Mouse (Mus musculus) T-helper 17 cell (primary cell): ENCODE results near the gene Npepps.
"Not testable (repeated sequence)": the region's sequence is repeated elsewhere in the genome, so short reads cannot be mapped to it uniquely, and the experiment has no call there.

Source experiments
- in situ Hi-C, 2 experiments: fragments of 300-600 bp; cut with MboI, MseI; formaldehyde crosslinking; loops; 1 replicate in 1 of 2; 2 replicates in 1 of 2; pipeline ENCODE4 v1.15.1; 2025; ENCODE audit warnings: high pct_unique_total_duplicates in 2 of 2

Gene Npepps

DNA sequence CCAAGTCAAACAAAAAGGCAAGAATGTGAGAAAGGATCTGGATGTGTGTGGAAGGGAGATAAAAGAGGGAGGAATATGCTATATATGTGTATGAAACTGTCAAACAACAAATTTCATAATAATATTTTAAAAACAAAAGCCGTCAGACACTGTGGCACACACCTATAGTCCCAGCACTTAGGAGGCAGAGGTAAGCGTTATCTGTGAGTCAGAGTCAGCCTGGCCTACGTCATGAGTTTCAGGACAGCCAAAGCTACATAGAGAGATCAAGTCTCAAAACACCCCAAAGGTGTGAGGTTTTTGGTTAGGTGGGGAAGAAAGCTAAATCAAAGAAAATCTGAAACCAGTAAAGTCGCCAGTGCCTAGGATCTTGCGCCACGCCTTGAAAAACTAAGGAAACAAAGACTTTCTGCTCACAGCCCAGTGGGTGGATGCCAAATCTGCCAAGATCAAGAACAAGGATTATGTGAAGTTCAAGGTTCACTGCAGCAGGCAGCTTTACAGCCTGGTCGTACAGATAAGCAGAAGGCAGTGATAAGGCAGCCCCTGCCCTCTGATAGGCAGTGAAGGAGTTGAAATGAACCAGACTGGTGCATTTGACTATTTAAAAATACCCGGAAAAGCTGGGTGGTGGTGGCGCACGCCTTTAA is 33.8 kb downstream of the Npepps start:
- in situ Hi-C loops, result no loop called here

DNA sequence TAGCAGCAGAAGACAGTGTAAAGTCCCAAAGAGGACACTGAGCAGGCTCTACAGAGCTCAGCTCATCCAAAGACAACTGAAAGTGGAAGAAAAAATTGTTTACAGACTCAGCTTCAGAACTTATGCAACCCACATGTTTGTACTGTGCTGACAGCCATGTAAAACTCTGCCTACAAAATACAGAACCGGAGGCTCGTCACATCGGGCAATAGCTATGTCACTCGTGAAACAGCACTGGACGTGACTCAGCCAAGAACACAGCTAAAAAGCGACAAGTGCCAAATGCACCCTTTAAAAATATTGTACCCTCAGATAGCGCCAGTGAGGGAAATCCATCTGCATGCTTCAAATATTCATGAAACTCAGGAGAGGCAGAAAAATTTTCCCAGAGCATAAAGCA is 39.1 kb downstream of the Npepps start:
- in situ Hi-C loops, result no loop called here

GRCm38 (mm10) chr11:97237976-97238375 is 42.5 kb downstream of the Npepps start:
- in situ Hi-C loops, result loop anchor here in 1 of 2 experiments (10.0 kb wide), 1 partner anchor 1657 kb away; no protein-coding TSS in a partner anchor

- in situ Hi-C loops, result loop anchor here in 1 of 2 experiments (10.0 kb wide), 1 partner anchor 1662 kb away; no protein-coding TSS in a partner anchor
Measured at GRCm38 (mm10) chr11:97232436-97232835, 48.0 kb downstream of the Npepps start.

DNA sequence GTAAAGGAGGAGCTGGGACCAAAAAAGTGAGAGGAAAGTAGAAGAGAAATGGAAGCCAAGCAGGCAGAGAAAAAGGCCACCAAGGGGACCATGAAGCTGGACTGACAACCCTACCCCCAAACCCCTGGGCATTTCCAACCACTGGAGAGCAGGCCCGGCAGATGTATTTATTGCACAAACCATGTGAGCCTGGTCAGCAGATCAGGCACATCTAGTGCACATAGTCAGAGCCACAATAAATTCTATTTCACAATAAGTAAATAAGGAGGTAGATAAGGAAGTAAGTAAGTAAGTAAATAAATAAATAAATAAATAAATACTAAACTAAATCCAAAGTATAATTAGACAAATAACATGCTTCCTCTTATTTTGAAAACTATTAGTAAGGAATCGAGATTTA is 51.0 kb downstream of the Npepps start:
- in situ Hi-C loops, result loop anchor here in 1 of 2 experiments (5.0 to 10.0 kb wide), 2 partner anchors 67 to 1595 kb away; no protein-coding TSS in a partner anchor

GRCm38 (mm10) chr11:97228985-97229384 is 51.5 kb downstream of the Npepps start:
- in situ Hi-C loops, result loop anchor here in 1 of 2 experiments (5.0 to 10.0 kb wide), 2 partner anchors 67 to 1596 kb away; no protein-coding TSS in a partner anchor

DNA sequence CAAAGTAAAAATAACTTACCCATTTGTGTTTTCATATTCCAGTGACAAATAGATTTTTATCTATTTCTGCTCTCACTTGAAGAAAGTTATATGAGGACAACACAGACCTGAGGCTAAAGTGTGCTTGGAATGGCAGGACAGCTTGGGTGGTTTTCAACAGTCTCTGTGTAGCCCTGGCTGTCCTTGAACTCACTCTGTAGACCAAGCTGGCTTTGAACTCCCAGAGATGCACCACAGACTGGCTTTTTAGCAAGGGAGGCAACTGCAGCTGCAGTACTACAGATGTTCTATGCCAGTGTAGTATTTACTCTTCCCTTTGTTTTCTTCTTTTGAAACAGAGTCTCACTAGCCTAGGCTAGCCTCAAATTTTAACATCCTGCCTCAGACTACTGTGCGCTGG is 54.3 kb downstream of the Npepps start:
- in situ Hi-C loops, result loop anchor here in 1 of 2 experiments (5.0 to 10.0 kb wide), 2 partner anchors 64 to 1599 kb away; no protein-coding TSS in a partner anchor

- in situ Hi-C loops, result loop anchor here in 1 of 2 experiments (10.0 kb wide), 1 partner anchor 1601 kb away; no protein-coding TSS in a partner anchor
Measured at GRCm38 (mm10) chr11:97223485-97223884, 57.0 kb downstream of the Npepps start.

GRCm38 (mm10) chr11:97221611-97222010 is 58.8 kb downstream of the Npepps start:
- in situ Hi-C loops, result loop anchor here in 1 of 2 experiments (10.0 kb wide), 1 partner anchor 1603 kb away; no protein-coding TSS in a partner anchor

- in situ Hi-C loops, result loop anchor here in 1 of 2 experiments (10.0 kb wide), 1 partner anchor 1605 kb away; no protein-coding TSS in a partner anchor
Measured at GRCm38 (mm10) chr11:97220211-97220610, 60.2 kb downstream of the Npepps start.

- in situ Hi-C loops, result no loop called here
Measured at GRCm38 (mm10) chr11:97214411-97214810, 66.0 kb downstream of the Npepps start.

DNA sequence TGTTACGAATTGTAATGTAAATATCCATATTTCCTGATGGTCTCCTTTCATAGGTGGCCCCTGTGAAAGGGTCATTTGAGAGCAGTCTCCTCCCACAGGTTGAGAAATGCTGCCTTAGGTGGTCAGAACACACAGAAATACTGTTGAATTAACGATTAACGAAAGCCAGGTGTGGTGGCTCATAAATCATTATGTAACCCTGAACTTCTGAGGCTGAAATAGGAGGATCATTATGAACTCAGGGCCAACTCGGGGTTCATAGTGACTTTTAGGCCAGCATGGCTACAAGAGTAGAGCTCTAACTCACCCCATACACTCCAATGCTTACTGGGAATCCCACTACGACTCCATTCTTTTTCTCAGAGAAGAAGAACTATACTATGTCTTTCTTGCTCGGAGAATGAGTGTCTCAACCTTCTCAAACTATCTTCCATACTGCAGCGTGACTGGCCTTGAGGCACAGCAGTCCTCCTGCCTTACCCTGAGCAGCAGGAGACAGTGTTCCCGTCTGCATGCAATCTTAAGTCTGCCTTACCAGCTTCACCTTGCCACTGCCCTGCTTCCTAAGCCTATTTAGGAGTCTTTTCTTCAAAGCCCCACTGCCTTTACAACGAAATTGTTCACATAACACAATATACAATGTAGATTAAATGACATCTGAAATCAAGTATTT is 69.6 kb downstream of the Npepps start:
- in situ Hi-C loops, result no loop called here

- in situ Hi-C loops, result no loop called here
Measured at GRCm38 (mm10) chr11:97207011-97207422, 73.4 kb downstream of the Npepps start.

GRCm38 (mm10) chr11:97199519-97199918 is 80.9 kb downstream of the Npepps start:
- in situ Hi-C loops, result no loop called here

- in situ Hi-C loops, result no loop called here
Measured at GRCm38 (mm10) chr11:97198601-97199000, 81.8 kb downstream of the Npepps start.

DNA sequence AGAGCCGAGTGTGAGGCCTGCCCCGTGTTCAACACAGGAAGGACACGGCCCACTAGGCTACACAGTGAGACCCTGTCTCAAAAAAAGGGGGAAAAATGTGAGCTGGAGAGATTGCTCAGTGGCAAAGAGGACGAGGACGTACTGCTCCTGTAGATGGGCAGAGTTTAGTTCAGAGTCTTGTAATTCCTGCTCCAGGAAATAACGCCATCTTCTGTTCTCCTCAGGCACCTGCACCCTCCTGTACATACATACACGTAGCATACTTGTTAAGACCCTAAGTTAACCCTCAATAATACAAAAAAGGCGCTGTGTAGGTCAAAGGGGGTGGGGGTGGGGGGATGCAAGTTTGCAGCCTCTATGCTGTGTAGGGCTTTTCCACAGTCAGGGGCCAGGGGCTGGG is 83.4 kb downstream of the Npepps start:
- in situ Hi-C loops, result no loop called here

DNA sequence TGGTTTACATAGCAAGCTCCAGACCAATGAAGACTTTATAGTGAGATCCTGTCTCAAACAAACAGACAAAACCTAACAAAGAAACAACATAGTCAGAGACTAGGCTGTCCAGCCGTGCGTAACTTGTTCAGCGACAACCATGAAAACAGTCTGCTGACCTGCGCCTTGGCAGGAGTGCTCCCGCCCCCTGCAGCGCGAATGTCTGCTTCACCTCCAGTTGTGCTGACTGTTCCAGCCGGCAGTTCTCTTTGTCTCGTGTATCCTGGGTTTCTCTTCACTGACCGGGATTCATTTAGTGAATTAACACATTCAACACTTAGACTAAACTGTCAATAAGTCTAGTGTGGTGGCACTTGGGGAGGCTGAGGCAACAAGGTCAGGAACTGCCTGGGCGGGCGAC is 83.9 kb downstream of the Npepps start:
- in situ Hi-C loops, result no loop called here

DNA sequence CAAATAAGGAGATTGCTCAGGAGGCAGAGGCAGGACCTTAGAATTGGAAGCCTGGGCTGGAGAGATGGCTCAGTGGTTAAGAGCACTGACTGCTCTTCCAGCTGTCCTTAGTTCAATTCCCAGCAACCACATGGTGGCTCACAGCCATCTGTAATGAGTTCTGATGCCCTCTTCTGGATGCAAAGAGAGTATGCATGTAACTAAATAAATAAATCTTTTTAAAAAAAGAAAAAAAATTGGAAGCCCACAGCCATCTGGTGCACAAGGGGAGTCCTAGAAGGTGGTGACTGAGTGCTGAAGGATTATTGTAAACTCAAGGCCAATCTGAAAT is 87.9 kb downstream of the Npepps start:
- in situ Hi-C loops, result no loop called here

DNA sequence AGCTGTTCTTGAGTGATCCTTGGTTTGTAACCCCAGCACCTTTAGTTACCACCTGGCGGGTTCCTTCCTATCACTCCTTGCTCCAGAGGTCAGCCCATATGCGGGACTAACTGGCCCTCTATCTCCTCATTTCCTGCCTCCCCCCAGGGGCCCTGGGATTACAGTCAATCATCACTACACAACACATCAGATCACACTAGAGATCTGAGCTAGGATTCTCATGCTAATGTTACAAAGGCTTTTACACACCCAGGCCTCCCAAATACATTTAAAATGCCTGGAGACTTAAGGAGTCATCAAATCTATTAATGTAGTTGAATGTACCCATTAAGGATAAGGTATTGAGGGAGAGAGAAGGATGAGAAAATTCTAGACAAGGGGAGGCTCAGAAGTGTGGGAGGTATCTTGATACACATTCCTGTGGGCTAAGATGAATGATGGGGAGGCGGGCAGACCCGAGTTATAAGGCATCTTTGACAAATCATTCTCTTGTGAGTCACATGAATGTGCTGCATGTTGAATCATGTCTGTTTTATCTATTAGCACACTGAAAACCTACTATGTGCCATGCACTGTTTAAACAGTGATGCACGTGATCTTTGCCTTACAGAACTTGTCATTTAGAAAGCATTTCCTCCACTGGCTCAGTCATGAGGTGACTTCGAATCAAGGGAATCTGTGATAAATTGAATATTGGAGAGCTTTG is 88.4 kb downstream of the Npepps start:
- in situ Hi-C loops, result no loop called here

DNA sequence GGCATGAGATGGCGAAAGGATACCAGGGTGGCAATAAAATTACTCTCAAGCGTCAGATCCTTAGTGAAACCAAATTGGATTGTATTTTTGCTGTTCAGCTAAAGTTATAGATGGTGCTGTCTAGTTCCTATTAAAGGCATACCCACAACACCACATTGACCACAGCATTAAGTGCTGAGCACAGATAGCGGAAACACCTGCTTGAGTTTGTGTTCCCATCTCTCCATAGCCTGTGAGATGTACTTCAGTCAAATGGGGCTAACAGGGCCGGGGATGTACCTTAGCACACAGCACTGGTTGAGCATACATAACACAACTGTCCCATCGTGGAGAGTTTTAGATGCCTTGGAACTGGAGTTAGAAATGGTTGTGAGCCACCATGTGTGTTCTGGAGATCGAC is 89.4 kb downstream of the Npepps start:
- in situ Hi-C loops, result no loop called here

DNA sequence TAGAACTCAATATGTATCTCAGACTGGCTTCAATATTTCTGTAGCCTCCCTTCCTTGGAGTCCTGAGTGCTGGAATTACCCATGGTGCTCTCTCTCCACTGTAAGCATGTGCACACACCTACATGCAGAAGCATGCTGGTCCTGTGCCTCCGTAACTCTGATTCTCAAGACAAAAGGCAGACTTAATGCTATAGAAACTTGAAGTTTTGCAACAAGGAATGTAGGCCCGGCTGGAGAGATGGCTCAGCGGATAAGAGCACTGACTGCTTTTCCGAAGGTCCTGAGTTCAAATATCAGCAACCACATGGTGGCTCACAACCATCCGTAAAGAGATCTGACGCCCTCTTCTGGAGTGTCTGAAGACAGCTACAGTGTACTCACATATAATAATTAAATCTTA is 90.8 kb downstream of the Npepps start:
- in situ Hi-C loops, result not testable (repeated sequence)

- in situ Hi-C loops, result no loop called here
Measured at GRCm38 (mm10) chr11:97189231-97189630, 91.2 kb downstream of the Npepps start.
